Mouse (Mus musculus): ENCODE measurements at regions not wholly inside any gene's neighbourhood (a gene's known extent, or its start where the extent isn't known, plus 50 kb on each side); places are given as distances from the start of the nearest gene placed in this dataset.

DNA sequence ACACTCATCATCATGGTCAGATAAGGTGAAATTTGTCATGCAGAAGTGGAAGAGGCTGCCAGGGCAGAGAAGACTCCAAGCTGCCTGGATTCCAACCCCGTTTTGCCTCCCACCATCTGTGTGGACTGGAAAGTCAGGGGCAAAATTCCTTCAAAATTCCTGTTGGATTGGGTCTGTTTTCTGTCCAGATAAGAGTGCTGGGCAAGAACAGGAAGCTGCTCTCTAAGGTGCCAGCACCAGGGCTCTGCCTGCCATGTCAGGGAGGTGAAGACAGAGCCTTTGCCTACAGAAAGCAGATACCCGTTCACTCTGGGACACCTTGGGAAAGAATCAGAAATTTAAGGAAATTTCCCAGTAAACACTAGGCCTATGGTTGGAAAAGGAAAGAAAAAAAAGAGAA lies 112.5 kb upstream of the Sash1 start:
- ATAC-seq (ENCODE audit: insufficient read depth, low FRiP score, low read depth), result 0 out of 2 replicates have a peak, but pooled peaks have one; percentile 5
- Histone ChIP-seq H3K36me3 (no peaks in the 10 kb centered on the region), H3K27me3 (replicated peaks) (no peaks in the 10 kb centered on the region), H3K4me3 (replicated peaks) (no peak overlapping the region), H3K9ac (no peak overlapping the region), H3K27ac (peak overlapping the region; percentile 62), H3K9me3 (no peaks in the 10 kb centered on the region), H3K4me1 (0 out of 2 replicates have a peak, but pooled peaks cover 3% of the 10 kb centered on the region), H3K4me2 (no peak overlapping the region)
- 38% methylated on average over 2 of the region's 2 CpGs for WGBS

DNA sequence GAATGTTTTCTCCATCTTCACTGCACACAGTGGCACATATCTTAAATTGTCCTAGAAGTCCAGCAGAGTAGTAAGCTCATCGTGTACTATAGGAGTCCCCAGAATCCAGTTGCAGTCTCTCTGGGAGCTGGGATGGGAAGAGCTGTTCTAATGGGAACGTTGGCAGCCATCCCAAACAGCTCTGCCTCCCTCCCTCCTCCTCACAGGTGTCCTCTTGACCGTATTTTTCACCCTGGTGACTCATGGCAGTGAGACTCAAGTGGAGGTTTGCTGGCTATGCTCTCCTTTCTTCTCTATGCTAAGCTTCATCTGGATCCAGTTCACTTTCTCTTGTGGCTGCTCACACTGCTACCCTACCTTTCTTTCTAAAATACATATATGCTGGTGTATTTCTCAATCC lies 109.2 kb upstream of the Sash1 start:
- no peak for ATAC-seq (ENCODE audit: insufficient read depth, low FRiP score, low read depth)
- WGBS, result 32% methylated on average over 3 of the region's 3 CpGs
- H3K4me2 ChIP-seq, result no peak overlapping the region

DNA sequence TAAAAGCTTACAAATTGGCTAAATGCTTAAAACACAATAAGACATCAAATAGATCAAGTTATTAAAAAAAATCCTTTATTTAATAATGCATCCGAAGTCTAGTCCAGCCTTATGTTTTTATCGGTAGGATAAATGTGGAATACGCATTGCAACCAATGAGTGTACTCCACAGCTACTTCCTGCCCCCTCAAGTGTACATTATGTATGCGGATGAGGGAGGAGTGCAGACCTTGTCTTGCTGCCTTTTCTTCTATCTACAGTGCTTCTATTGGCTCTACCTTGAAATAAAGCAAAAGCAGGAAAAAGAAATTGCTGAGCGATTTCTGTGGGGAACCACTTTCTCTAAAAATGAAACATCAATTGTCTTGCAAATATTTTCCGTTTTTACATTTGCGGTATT lies 100.5 kb upstream of the Sash1 start:
- Histone ChIP-seq H3K9ac (no peak overlapping the region), H3K36me3 (no peaks in the 10 kb centered on the region), H3K27me3 (replicated peaks) (no peaks in the 10 kb centered on the region), H3K4me2 (no peak overlapping the region), H3K9me3 (no peaks in the 10 kb centered on the region), H3K4me3 (replicated peaks) (no peak overlapping the region), H3K27ac (no peak overlapping the region), H3K4me1 (no peaks in the 10 kb centered on the region)
- WGBS, result 90% methylated on average over 7 of the region's 7 CpGs
- ATAC-seq (ENCODE audit: insufficient read depth, low FRiP score, low read depth), result no peak

More for the DNA sequence above, 109.2 kb upstream of the Sash1 start:
- Histone ChIP-seq H3K9me3 (no peaks in the 10 kb centered on the region), H3K27me3 (replicated peaks) (no peaks in the 10 kb centered on the region), H3K36me3 (no peaks in the 10 kb centered on the region), H3K4me3 (replicated peaks) (no peak overlapping the region), H3K27ac (0 out of 2 replicates have a peak overlapping the region, but pooled peaks have one; percentile 37), H3K9ac (no peak overlapping the region), H3K4me1 (0 out of 2 replicates have a peak, but pooled peaks cover 3% of the 10 kb centered on the region)

DNA sequence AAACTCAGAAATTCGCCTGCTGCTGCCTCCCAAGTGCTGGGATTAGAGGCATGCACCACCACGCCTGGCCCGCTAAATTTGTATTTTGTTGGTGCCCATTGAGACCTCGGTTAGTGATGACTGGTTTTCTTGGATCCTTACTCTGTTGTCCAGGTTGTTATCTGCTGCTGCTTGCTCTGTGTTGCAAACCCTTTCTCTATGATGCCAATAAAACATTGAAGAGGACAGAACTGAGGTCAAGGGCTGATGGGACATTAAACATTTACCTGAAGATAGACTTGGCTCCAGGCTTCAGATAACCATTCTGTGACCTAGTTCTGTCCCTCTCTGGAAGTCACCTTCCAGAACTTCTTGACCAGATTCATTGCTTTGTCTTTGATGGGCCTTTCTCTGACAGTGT lies 97.5 kb upstream of the Sash1 start:
- ATAC-seq (ENCODE audit: insufficient read depth, low FRiP score, low read depth), result no peak
- Histone ChIP-seq H3K27ac (no peak overlapping the region), H3K36me3 (no peaks in the 10 kb centered on the region), H3K27me3 (replicated peaks) (no peaks in the 10 kb centered on the region), H3K4me1 (no peaks in the 10 kb centered on the region), H3K9ac (no peak overlapping the region), H3K4me2 (no peak overlapping the region), H3K9me3 (no peaks in the 10 kb centered on the region), H3K4me3 (replicated peaks) (no peak overlapping the region)
- WGBS, result 82% methylated on average over 4 of the region's 4 CpGs

DNA sequence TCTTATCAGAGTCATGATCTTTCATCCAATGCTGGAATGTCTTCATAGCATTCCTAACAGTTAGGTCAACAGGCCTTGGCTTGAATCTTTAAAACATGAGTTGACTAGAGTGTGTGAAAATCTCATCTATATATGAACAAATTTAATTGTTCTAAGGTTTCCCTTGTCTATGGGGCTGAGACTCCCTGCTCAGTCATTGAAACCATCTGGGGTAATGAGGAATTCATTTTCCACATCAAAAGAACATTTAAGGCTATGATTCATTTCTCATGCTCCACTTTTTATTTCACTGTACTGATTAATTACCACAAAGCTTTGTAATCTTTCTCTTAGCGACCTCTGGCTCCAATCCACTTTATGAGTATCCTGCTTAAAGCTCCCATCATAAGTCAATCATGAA lies 94.7 kb upstream of the Sash1 start:
- H3K4me1 ChIP-seq, result no peaks in the 10 kb centered on the region
- no peak overlapping the region for H3K27ac ChIP-seq
- H3K4me3 ChIP-seq (replicated peaks), result no peak overlapping the region
- H3K36me3 ChIP-seq, result no peaks in the 10 kb centered on the region
- no peak for ATAC-seq (ENCODE audit: insufficient read depth, low FRiP score, low read depth)
- no peaks in the 10 kb centered on the region for H3K9me3 ChIP-seq
- no peak overlapping the region for H3K4me2 ChIP-seq
- no peaks in the 10 kb centered on the region for H3K27me3 ChIP-seq (replicated peaks)
- no peak overlapping the region for H3K9ac ChIP-seq
- 64% methylated on average over 1 of the region's 1 CpGs for WGBS

DNA sequence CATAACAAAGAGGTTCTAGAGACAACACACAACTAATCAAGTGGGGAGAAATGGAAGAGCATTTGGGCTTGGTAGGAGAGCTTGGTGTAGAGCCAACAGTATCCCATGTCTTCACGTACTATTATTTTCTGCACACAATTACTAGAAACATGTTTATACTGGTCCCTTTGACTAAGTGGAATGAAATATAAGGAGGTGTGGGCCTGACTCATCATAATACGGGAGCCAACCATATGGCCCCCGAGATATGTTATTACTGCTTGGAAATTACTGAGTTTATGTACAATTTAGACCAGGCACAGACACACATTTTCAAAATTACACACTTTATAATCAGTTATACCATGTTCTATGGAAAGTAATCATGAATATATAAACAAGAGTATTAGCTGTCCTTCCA lies 92.7 kb upstream of the Sash1 start:
- no peak for ATAC-seq (ENCODE audit: insufficient read depth, low FRiP score, low read depth)
- WGBS, result 68% methylated on average over 3 of the region's 3 CpGs

DNA sequence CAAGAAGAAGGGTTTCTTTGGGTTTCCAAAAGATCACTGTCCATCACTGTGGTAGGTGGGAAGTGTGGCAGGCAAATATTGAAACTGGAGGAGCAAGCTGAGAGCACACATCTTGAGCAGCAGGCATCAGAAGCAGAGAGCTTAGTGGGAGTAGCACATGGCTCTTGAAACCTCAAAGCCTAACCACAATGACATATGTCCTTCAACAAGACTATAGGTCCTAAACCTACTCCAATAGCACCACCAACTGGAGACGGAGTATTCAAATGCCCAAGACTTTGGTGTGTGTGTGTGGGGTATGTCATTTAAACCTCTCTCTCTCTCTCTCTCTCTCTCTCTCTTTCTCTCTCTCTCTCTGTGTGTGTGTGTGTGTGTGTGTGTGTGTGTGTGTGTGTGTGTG lies 88.1 kb upstream of the Sash1 start:
- WGBS, result 68% methylated on average over 1 of the region's 1 CpGs
- H3K4me1 ChIP-seq, result peaks cover 5% of the 10 kb centered on the region; the same call in 1 of the 2 replicates

More for the DNA sequence above, 92.7 kb upstream of the Sash1 start:
- Histone ChIP-seq H3K36me3 (no peaks in the 10 kb centered on the region), H3K4me1 (no peaks in the 10 kb centered on the region), H3K4me2 (no peak overlapping the region), H3K9ac (no peak overlapping the region), H3K27me3 (replicated peaks) (no peaks in the 10 kb centered on the region), H3K4me3 (replicated peaks) (no peak overlapping the region), H3K27ac (no peak overlapping the region), H3K9me3 (no peaks in the 10 kb centered on the region)

DNA sequence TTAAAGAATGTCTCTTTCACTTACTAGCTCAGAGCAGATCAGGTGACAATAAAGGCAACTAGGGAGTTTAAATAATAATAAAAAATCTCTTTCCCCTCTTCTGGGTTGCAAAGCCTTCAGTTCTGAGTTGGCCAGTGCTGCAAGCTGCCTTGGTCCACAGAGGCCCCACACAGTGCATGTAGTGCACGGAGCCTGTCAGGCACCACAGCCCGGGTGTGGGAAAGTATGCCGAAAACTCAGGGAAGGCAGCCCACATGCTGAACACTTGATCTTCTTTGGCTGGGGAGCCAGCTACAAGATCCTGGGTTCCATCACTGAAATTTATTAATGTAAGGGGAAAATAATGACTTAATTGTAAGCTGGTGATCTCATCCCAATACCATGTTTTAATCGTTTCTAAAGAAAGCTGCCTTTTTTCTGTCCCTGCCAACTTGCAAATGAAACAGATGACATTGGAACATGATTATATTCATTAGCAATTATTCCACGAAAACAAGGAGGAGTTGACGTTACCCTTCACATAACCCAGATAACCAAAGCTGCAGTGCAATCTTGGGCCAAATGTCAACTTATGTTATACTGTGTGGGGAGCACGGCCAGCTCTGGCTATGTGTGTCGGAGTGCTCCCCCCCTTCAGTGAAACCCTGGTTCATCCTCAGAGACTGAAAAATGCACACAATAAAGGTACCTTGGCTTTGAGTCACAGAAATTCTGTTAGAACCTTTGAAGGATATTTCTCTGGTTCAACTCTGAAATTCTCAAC lies 87.1 kb upstream of the Sash1 start:
- Histone ChIP-seq H3K27ac (peak overlapping the region; percentile 59; the same call in 1 of the 2 replicates), H3K9me3 (no peaks in the 10 kb centered on the region), H3K27me3 (replicated peaks) (no peaks in the 10 kb centered on the region), H3K4me1 (peaks cover 5% of the 10 kb centered on the region; the same call in 1 of the 2 replicates), H3K4me2 (no peak overlapping the region), H3K4me3 (replicated peaks) (no peak overlapping the region), H3K36me3 (no peaks in the 10 kb centered on the region), H3K9ac (no peak overlapping the region)
- peak; percentile 63; the same call in 1 of the 2 replicates for ATAC-seq (ENCODE audit: insufficient read depth, low FRiP score, low read depth)
- WGBS, result 48% methylated on average over 8 of the region's 8 CpGs

More for the DNA sequence above, 88.1 kb upstream of the Sash1 start:
- Histone ChIP-seq H3K36me3 (no peaks in the 10 kb centered on the region), H3K9me3 (no peaks in the 10 kb centered on the region), H3K4me3 (replicated peaks) (no peak overlapping the region), H3K4me2 (no peak overlapping the region), H3K27ac (no peak overlapping the region), H3K9ac (no peak overlapping the region), H3K27me3 (replicated peaks) (no peaks in the 10 kb centered on the region)
- ATAC-seq (ENCODE audit: insufficient read depth, low FRiP score, low read depth), result no peak

DNA sequence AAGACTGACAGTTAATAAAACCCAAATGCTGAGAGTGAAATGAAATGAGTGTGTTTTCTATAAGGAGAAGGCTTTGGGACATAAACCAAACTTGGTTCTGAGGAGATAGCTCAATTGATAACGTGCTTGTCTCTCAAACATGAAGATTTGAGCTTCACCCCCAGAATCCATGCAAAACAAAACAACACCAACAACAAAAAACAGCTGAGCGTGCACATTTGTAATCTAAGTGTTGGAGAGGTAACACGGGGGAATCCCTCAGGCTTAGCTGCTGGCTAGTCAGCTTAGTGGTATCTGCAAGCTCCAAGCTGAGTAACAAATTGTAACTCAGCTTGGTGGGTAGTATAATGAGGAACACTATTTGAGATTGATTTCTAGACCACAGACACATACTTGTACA lies 84.9 kb upstream of the Sash1 start:
- WGBS, result 79% methylated on average over 3 of the region's 3 CpGs

DNA sequence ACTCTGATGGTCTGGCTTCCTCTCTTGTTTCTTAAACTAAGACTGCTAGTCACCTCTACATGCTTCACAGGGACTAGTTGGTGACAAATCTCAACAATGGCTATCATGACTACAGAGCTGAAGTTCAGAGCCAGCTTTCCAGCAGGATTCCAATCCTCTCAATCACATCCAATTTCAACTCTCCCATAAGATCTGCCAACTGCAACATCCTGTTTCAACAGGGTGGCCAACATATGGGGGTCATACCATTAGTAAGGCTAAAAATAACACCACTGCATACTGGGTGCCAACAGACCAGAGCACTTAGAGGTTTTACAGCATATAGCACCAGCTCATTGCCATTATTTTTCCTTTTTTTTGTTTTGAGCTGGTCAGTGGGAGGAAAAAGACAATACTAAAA lies 83.7 kb upstream of the Sash1 start:
- Histone ChIP-seq H3K27ac (0 out of 2 replicates have a peak overlapping the region, but pooled peaks have one; percentile 31), H3K9me3 (no peaks in the 10 kb centered on the region), H3K36me3 (no peaks in the 10 kb centered on the region), H3K4me1 (peaks cover 5% of the 10 kb centered on the region; the same call in 1 of the 2 replicates), H3K4me3 (replicated peaks) (no peak overlapping the region), H3K27me3 (replicated peaks) (no peaks in the 10 kb centered on the region), H3K4me2 (no peak overlapping the region), H3K9ac (no peak overlapping the region)
- ATAC-seq (ENCODE audit: insufficient read depth, low FRiP score, low read depth), result no peak

More for the DNA sequence above, 84.9 kb upstream of the Sash1 start:
- Histone ChIP-seq H3K27ac (no peak overlapping the region), H3K4me2 (no peak overlapping the region), H3K27me3 (replicated peaks) (no peaks in the 10 kb centered on the region), H3K4me1 (peaks cover 5% of the 10 kb centered on the region; the same call in 1 of the 2 replicates), H3K9ac (no peak overlapping the region), H3K36me3 (no peaks in the 10 kb centered on the region), H3K9me3 (no peaks in the 10 kb centered on the region), H3K4me3 (replicated peaks) (no peak overlapping the region)
- ATAC-seq (ENCODE audit: insufficient read depth, low FRiP score, low read depth), result no peak

DNA sequence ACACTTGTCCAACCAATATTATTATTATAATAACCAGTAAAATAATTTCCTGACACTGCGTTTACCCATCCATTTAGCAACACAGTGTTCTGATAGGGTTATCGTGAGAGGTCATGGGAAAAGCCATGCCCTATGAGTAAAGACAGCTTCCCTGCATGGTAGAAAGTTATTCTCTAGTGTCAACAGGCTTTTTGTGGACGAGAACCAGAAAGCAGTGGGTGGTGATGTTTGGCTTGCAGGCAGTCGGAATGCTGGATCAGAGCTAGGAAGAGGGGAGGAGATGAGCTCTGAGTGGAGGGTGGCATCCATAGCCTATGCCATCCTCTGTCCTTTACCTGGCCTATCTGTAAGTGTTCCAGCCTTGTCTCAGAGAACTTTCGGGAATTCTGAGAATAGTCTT lies 83.1 kb upstream of the Sash1 start:
- Histone ChIP-seq H3K27me3 (replicated peaks) (no peaks in the 10 kb centered on the region), H3K4me2 (no peak overlapping the region), H3K36me3 (no peaks in the 10 kb centered on the region), H3K9me3 (no peaks in the 10 kb centered on the region), H3K4me1 (peaks cover 5% of the 10 kb centered on the region; the same call in 1 of the 2 replicates), H3K4me3 (replicated peaks) (no peak overlapping the region), H3K27ac (0 out of 2 replicates have a peak overlapping the region, but pooled peaks have one; percentile 53), H3K9ac (no peak overlapping the region)
- ATAC-seq (ENCODE audit: insufficient read depth, low FRiP score, low read depth), result no peak
- 61% methylated on average over 5 of the region's 5 CpGs for WGBS

DNA sequence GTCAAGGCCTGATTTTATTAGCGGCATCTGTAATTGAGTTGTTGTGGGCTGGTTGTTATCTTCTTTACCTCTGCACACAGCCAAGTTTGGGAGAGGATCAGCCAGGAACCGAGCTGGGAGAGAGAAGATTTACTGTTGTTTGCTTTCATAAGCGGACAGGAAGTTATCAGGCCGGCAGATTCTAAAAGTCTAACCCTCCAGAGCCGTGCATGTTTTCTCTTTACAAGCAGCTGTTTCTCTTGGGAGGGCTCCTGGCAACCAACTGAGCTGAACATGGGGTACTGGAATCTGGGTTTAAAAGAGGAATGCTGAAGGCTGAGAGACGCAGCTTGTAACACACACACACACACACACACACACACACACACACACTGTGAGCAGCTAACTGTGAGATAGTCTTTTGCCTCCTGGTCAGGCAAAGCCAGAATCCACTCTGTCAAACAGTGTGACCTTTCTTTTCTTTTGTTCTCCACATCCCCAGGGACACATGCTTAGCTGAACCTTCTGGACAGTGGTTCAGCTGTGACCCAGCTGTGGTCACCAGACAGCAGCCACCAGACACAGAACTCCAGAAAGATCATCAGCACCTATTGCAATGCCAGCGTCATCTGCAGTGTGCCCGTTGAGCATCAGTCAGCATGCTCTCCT lies 82.5 kb upstream of the Sash1 start:
- Histone ChIP-seq H3K9me3 (no peaks in the 10 kb centered on the region), H3K27ac (peak overlapping the region; percentile 53), H3K4me2 (no peak overlapping the region), H3K4me1 (peaks cover 5% of the 10 kb centered on the region; the same call in 1 of the 2 replicates), H3K36me3 (no peaks in the 10 kb centered on the region), H3K27me3 (replicated peaks) (no peaks in the 10 kb centered on the region), H3K9ac (no peak overlapping the region), H3K4me3 (replicated peaks) (no peak overlapping the region)
- WGBS, result 30% methylated on average over 8 of the region's 8 CpGs
- peak; percentile 29; the same call in 1 of the 2 replicates for ATAC-seq (ENCODE audit: insufficient read depth, low FRiP score, low read depth)

Data from stomach, embryonic 15.5 days (tissue).